Mouse (Mus musculus): ENCODE results near the gene Chchd6.

The Chchd6 gene

DNA sequence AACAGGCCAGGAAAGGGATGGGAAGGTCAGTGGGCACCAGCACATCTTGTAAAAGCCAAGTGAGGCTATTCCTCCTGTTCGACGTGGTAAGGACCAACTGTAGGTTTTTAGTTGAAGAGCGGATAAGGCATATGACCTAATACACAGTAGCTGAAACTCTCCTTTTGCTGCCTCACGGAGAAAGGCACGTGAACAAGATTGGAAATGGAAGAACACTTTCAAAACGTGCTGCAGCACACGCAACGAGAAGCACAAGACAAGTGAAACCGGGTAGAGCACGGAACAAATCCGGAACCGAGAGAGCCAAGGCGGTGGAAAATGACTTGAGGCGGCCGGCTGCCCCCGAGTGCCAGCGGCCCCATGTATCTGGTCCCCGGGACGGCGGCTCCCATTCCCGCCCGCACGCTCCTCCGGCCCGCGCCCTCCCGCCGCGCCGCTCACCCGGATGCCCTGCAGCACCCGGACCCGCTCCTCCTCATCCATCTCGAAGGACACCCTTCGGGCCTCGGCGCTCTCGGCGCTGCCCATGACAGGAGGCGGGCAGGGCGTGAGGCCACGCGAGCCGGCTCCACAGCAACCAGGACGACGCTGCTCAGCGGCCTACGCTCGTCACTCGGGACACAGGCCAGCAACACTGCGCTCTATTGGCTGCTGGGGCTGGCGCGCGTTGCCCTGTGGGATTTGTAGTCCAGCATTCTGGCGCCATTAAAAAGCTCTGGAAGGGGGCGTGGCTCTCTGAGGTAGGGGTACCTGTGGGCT is at the start of gene Chchd6:
Gene Chchd6 (minus strand): TSS at position 635 of the 759 bp plus-strand sequence.
- DNase-seq, result peak; percentile 96

DNA sequence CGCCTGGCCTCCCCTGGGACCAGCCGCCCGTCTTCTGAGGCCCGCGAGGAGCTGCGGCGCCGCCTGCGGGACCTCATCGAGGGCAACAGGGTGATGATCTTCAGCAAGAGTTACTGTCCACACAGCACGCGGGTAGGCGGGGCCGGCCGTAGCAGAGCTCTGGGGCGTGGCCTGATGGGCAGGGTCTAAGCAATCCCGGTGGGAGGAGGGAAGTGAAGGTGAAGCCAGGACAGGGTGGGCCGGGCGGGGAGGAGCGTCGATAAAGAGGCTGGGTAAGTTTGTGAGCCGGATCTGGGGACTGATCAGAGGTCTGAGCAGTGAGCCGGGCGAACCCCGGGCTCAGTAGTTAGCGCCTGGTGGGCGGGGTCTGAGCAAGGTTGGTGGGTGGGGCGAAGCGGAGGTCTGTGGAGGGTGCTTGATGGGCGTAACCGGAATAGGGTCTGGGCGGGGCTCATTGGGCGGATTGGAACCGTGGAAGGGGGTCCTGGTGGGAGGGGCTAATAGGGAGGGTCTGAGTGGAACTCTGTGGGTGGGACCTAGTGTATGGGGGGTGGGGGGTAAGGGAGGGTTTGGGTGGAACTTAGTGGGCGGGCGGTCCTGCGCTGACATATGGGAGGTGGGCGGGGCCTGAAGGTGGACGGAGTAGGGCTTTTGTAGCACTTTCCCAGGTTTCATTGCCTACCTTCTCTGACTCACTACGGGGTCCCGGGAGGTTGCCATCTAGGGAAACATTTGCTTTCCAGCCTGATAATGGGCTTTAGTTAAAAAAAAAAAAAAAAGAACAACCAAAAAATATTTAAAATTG is 49.0 kb upstream of the Chchd6 start:
- peak; percentile 97 for DNase-seq

DNA sequence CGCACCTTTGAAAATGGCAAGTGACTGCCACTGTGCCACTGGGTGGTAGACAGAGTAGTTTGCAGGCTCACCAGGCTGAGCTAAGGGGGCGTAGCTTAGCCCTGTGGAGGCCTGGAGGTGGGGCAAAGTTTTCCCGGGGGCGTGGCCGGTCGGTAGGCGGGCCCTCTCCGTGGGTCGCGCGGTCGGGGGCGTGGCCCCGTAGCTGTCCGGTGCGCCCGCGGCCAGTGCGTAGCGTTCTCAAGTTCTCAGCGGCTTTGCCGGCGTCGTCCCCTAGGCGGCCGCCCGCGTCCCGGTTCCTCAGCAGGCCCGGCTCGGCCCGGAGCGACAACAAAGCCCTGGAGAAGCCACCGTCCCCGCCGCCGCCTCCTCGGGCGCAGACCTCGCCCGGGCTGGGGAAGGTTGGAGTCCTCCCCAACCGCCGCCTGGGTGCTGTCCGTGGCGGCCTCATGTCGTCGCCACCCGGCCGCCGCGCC is 48.4 kb upstream of the Chchd6 start, which contains the start of gene Txnrd3:
Gene Txnrd3 (plus strand): TSS at position 191 of the 473 bp plus-strand sequence.
- DNase-seq, result peak; percentile 97

DNA sequence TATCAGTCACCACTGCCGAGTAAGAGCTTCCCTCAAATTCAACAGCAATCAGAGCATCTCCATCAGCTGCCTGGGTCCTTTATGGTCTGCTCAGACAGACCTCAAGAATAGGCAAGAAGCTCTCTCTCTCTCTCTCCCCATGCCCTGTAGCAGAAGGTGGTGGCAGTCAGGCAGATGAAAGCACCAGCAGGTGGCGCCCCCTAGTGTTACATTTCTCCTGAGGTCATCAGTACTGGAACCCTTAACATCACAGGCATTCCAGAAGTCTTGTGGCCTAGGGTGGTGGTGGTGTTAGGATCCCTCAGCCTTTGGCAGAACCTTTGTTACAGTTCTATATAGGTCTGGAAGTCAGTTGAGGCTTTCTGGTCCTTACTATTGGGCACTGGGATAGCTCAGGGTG is 43.6 kb upstream of the Chchd6 start:
- peak; percentile 61 for DNase-seq

DNA sequence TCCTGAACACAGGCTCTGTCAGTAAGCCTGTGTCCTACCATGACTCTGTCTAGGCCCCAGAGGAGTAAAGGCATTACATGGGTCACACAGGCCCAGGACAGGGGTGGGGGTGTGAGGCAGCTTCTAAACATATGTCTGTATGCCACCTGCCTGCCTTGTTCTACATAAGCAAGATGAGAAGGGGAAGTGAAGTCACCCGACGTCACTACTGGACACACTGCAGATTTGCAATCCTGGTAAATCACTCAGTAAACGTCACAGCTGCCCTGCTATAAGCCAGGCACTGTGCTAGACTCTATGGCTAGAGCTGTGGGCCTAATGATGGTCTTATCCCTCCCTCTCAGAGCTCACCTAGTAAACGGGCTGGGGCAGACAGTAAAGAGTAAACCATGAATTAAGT is 42.5 kb upstream of the Chchd6 start:
- DNase-seq, result no peak

DNA sequence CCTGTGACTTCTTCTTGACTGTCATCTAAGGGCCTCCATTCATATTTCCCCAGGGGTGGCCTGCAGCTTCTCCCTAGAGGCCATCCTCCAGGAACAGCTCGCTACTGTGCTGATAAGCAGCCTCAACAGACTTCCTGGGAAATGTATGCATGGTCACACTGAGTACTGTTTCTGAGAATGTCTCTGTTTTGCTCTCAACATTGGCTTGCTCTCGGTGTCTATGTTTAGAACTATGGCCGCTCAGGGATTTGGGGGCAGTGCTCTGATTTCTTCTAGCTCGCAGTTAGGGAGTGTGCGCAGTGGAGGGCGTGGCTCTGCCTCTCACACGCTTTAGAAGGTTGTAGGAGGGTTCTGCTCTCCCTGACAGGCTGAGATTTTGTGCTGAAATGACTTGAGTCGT is 38.9 kb upstream of the Chchd6 start:
- DNase-seq, result no peak

DNA sequence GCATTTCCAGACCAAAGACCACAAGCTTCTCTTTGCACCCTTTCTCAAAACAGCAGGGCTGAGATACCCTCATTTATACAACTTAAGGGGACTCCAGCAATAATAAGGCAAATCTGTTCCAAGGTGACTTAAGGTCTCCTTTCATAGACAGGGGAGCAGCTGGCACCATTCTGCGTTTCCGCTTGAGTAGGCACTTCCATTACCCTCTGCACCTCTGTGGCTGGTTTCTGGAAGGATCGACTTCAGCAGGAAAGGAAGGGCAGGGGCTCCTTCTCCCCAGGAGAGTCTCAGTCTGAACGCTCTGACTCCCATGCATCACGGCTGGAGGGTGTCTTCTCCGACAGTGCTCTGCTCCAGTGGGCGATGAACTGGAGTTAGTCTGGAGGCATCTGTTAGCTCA is 37.7 kb upstream of the Chchd6 start:
- DNase-seq, result no peak

DNA sequence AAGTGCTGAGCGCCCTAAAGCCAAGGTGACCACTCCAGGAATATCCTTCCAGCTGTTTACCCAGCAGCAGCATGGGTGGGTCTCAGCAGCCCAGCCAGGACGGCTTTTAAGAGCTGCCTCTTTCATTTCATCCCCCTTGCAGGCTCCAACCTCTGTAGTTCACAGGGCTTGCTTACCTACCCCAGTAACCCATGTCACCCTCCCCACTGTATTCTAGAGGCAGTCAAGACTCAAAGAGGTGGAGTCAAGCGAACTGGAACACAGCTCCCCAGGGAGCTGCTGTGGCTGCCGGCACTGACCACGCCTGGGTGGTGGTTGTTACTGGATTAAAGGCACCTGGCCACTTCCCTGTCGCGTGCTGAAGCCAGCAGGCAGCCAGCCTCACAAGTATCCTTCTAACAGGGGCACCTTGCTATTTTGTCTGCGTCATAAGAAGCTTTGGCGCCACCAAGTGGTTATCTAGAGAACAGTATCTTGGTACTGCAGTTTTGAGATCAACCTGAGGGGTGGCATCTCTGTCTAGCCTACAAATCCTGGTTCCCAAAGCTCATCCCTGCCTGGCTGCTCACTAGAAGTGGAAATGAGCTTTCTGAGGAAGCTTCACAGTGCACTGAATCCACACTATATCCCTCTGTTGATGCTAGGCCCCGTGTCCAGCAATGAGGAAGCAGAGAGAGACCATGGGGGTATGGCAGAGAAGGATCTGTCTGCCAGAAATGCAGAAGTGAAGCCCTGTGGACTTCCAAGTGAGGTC is 36.5 kb upstream of the Chchd6 start:
- DNase-seq, result peak; percentile 92

DNA sequence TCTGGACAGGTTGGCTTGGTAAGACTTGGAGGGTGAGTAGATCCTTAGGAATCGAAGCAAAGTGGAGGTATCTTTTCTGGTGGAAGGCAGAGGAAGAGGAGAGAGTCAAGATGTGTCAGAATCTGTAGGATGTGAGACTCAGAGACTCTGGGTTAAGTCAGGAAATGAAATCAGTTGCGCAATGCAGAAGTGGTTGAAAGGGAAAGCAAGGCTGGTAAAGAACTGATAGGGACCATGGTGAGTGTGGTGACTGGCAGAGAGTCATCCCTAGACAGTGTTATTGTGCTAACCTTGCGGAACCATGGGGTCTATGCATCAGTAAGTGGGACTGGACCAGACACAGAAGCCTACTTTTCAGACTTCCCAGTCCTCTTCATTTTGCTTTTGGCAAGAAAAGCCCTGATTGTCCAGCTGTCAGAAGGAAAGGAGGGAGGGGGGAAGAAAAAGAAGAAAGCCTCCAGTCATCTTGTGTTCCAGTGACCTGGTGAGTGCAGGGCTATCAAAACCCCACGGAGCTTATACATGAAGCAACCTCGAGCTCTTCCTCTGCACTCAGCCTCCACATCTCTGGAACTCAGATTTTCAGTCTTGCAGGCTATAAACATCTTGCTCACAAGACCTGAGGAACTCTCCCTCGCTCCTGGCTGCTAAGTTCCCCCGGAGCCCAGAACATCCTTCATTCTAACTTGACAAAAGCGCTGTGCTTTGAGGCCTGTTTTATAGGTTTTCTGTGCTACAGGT is 32.8 kb upstream of the Chchd6 start:
- no peak for DNase-seq

DNA sequence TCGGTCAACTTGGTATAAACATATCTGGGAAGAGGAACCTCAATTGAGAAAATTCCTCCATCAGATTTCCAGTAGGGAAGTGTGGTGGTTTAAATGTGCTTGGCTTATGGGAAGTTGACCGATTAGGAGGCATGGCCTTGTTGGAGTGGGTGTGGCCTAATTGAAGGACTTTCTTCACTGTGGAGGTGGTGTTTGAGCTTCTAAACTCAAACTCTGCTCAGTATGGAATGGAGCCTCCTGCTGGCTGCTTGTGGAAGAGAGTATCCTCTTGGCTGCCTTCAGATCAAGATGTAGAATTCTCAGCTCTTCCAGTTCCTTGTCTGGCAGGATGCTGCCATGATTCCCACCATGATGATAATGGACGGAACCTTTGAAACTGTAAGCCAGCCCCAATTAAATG is 27.2 kb upstream of the Chchd6 start:
- no peak for DNase-seq

DNA sequence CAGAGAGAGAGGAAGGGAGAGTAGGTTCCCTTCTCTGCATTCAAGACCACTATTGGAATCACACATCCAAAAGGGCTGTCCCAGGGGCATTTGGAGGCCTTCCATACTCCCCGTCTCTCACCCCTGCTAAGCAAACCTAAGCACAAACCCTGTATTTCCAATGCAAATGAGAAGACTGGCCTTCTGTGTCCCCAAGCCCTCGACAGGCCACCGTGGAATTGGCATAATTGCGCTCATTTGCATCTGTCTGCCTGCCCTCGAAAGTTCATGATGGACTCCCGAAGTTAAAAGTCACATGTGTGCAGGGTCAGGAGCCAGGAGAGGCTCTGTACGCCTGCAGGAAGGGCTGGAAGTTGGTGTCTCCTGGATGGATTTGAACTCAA is 19.9 kb upstream of the Chchd6 start:
- peak; percentile 46 for DNase-seq

DNA sequence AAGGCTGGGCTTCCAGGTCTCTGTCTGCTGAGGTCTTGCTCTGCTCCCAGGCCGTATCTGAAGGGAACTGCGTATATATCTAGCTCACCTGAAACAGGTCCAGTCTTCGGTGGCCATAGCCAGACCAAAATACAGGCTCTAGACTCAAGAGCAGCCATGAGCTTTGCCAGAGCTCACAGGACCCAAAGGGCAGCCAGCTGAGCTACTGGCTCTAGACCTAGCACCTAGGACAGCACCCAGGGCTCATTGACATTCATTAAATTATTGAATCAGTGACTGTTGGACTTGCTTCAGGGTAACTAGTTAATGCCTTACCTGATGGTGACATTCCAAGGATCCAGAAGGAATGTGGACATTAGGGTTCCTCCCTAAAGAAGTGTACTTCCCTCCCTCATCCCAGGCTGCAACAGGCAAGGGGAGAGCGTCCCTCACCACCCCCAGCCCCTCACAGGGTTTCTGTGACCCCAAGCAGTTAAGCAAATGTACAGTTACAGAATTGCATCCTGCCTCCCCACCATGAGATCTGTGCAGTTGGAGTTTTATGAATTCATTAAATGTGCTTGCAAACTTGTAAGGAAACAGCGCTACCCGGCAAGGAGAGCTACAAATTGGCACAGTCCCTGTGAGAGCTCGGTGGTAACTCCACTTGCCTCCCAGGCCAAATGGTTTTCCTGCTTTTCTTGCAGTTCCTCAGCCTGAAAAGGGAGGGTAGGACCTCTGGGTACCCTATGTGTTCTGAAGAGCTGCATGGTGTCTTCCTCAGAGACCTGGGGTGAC is 19.3 kb upstream of the Chchd6 start:
- peak; percentile 92 for DNase-seq

DNA sequence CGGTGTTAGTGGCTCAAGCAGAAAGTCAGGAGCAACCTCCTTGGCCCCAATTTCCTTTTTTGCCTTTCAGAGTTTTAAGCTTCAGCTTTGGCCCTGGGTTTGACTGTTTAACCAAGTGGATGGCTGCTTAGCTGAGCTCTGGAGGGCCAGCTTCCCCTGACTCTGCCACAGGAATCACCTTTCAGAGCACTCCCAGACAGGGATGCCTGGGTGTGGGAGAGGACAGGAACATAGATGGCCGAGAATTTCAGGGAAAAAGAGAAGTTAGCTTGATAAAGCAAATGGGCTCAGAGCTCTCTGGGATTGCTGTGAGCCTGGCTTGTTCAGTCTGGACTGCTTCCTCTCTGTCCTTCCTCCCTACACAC is 18.6 kb upstream of the Chchd6 start:
- no peak for DNase-seq

DNA sequence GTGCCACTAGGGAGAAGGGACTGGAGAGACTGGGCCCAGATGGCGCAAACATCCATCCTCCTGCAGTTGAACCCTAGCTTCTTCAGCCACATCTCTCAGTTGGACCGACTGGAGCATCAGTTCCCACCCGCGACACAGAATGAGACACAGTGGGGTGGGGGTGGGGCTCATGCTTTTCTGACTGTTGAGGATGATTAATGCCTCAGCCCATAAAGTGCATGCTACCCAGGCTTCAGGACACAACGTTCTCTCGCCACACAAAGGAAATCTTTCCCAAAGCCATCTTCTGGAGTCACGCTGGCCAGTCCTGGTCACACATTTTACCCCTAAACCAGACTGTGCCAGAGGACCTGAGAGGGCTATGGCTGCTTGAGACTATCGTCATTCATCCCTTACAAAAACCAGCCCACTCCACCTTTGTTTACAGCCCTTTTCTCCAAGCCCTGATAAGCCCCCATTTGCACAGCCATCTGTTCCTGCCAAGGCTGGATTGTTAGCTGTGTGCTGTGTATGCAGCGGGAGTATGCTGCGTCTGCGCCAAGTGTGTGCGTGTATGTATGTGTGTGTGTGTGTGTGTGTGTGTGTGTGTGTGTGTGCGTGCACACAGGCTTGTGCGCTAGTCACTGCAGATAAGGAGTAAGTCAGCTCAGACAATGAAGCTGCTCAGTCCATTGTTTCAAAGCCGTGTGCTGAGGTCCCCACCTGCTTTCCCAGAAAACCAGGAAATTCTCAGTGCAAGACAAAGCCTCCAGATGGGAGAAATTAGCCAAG is 18.1 kb upstream of the Chchd6 start:
- no peak for DNase-seq

DNA sequence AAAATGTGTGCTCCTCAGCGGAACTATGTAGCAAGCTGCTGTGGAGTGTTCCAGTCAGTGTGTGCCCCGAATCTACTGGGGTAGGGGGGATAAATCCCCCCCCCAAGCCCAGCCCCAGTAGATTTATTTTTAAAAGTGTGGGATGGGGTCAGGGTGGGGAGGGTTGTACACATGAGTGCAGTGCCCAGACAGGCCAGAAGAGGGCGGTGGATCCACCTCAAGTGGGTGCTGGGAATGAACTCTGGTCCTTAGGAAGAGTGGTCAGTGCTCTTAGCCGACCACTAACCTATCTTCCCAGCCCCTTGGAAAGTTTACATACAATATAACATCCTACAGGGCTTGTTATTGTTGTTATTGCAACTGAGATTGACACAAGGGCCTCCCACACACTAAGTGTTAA is 12.5 kb upstream of the Chchd6 start:
- peak; percentile 27 for DNase-seq

DNA sequence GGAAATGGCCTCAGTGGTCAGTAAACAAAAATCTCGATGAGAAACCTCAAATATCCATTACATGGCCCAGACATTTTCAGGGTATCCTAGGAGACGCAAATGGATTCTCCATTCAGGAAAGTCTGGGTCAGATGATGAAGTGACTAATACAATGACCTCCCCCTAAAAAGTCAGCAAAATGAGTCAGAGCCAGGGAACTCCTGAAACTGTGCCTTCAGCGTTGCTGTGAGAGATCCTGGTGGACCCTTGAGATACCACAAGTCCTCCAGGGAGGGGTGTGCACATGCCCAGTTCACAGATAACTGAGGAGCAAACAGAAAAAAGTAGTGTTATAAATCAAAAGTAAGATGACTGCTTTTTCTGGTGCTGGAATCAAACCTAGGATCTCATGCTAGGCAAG is 10.6 kb upstream of the Chchd6 start:
- DNase-seq, result no peak

DNA sequence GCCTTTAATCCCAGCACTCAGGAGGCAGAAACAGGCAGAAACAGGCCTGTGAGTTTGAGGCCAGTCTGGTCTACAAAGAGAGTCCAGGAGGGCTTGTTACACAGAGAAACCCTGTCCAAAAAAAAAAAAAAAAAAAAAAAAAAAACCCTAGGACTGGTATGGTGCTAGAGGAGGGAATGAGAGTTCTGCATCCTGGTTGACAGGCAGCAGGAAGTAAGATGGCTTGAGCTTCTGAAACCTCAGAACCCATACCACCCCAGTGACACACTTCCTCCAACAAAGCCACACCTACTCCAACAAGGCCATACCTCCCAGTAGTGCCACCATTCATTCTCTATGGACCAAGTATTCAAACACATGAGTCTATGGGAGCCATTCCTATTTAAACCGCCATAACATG is 1.1 kb upstream of the Chchd6 start:
- DNase-seq, result no peak

DNA sequence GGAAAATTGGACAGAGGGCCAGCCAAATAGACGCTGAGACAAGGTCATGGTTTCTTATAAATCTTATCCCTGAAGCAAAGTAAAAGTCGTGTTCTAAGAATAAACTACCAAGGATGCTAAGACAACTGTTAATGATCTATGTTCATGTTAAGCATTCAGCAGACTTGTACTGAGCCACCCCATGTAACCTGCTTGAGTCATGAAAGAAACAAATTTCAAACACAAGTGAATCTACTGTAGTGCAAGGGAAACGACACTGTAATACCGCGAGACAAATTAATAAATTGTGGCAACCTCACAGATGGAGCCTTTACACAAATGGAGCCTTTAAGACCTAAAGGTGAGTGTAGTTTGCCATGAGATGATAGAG is 310 bp upstream of the Chchd6 start:
- DNase-seq, result no peak

DNA sequence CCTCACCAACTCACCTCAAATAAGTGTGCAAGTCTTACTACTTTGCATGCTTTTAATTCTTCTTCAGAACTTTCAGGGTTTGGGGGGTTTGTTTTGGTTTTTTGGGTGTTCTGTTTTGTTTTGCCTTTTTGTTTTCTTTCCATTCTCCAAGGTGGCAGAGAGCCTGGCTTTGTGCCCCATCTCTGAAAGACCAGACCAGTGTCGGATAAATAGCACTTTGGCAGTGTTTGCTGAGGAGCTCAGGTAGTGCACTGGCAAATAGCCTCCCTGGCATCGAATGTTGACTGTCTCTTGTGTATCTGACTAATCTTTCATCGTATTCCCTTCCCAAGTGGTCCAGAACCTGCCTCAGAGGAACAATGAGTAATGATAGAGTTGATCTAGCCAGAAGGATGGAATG is 3.4 kb downstream of the Chchd6 start:
- no peak for DNase-seq

DNA sequence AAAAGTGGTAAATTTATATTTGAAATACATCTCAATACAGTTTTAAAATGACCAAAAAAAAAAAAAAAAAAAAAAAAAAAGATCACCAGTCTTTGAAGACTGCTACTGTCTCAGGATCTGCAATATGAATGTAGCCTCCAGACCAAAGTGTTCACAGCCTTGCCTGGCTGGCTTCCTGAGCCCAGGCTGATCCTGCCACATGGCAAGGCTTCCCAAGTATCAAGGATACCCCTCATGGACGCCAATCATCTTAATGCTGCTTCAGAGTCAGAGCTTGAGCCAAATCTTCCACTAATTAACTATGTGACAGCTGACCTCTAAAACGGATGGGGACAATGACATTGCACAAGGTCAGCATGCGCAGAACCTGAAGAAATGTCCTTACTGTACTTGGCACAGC is 3.9 kb downstream of the Chchd6 start:
- no peak for DNase-seq

DNA sequence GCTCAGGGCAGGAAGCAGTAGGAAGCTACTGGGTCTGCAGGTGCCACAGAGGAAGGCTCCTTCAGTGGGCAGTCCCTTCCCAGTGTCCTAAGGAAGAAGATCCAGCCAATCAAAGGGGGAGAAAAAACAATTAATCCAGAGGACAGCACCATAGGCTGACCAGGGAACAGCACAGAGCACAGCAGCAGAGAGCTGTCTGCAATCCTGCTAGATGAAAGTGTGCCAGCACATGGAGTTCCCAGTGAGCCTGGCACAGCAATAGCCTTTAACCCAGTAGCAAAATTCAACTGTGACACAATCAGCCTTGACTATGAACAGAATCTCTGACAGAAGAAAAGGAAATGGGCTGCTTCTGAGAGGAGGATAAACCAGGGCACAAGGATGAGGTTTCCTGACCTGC is 9.8 kb downstream of the Chchd6 start:
- DNase-seq, result no peak

All from kidney, adult 9 months (tissue).